Mouse (Mus musculus): ENCODE results near the gene Nipal1. TPM values are rescaled to one million over a fixed set of nuclear protein-coding genes. Genes with fewer than 3 reads are reported as not detected.

Nipal1 gene
- total and polyA plus RNA-seq, 3 experiments = 0.35 TPM; not detected in 2

DNA sequence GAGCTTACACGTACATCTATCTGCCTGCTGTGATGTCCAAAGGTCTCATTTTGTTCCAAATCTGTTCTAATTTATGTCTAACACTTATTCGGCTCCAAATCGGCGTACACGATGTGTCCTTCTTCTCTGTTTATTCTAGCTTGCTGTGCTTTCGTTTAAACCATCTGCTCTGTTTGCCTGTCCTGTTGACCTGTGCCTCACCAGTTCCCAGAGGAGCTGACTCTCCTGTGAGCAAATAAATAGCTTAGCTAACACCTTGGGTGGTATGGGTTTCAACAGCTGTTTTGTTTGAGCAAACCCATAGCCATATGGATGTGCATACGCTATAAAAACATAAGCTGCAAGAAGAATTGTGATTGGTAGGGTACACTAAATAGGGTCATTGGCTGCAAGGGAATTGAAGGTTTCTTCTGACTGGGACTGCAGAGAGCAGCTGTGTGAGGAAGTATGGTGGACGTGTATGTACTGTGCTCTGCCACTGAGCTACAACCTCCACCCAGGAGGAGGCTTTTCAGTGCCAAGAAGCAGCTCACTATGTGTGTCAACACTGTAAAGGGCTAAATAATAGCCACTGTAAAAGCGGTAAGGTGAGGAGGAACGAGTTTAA, 5.6 kb downstream of the Nipal1 start:
- H3K27me3 ChIP-seq (ENCODE audit: control insufficient read depth in 1 of 2, insufficient read depth in 2 of 2, low read length in 2 of 2) = peaks cover 6 to 26% of the 10 kb centered on the region in 2 experiments
- no peak overlapping the region for H3K9ac ChIP-seq (ENCODE audit: control insufficient read depth, low read depth, low read length, poor library complexity, severe bottlenecking)
- no peak overlapping the region for H3K27ac ChIP-seq (ENCODE audit: control insufficient read depth, low read depth, low read length)
- H3K79me2 ChIP-seq (ENCODE audit: control insufficient read depth, insufficient read depth, low read length, poor library complexity) = no peaks in the 10 kb centered on the region
- no peaks in the 10 kb centered on the region for H3K36me3 ChIP-seq (ENCODE audit: control insufficient read depth in 1 of 2, insufficient read depth in 2 of 2, low read length in 2 of 2)
- H3K4me1 ChIP-seq (ENCODE audit: control insufficient read depth in 1 of 2, insufficient read depth in 2 of 2, low read length in 2 of 2) = no peaks in the 10 kb centered on the region
- TF ChIP-seq SIN3A (IDR thresholded peaks at IDR 0.05; ENCODE audit: low read length) (no peak), USF2 (IDR thresholded peaks at IDR 0.05; ENCODE audit: borderline replicate concordance in 1 of 2, insufficient read depth in 1 of 2, low read depth in 1 of 2, low read length in 2 of 2) (no peak), USF1 (IDR thresholded peaks at IDR 0.05; ENCODE audit: low read depth, low read length) (no peak), RCOR1 (IDR thresholded peaks at IDR 0.05; ENCODE audit: low read depth, low read length) (no peak), MXI1 (IDR thresholded peaks at IDR 0.05; ENCODE audit: low read depth, low read length) (no peak), MEF2A (IDR thresholded peaks at IDR 0.05; ENCODE audit: extremely low read depth, insufficient replicate concordance, low read depth, low read length, poor library complexity, severe bottlenecking) (no peak), E2F4 (IDR thresholded peaks at IDR 0.05; ENCODE audit: borderline replicate concordance, low read depth, low read length) (no peak), TCF12 (IDR thresholded peaks at IDR 0.05; ENCODE audit: low read depth, low read length) (no peak), CHD2 (IDR thresholded peaks at IDR 0.05; ENCODE audit: low read length) (no peak), ELF1 (IDR thresholded peaks at IDR 0.05; ENCODE audit: low read depth, low read length) (no peak)
- no peak for DNase-seq (ENCODE audit: low read depth, low spot score)
- H3K9me3 ChIP-seq (replicated peaks; ENCODE audit: insufficient read depth, low read length) = no peaks in the 10 kb centered on the region
- H3K4me3 ChIP-seq (ENCODE audit: control insufficient read depth in 1 of 2, insufficient read depth in 1 of 2, low read depth in 2 of 2, low read length in 2 of 2) = no peak overlapping the region

DNA sequence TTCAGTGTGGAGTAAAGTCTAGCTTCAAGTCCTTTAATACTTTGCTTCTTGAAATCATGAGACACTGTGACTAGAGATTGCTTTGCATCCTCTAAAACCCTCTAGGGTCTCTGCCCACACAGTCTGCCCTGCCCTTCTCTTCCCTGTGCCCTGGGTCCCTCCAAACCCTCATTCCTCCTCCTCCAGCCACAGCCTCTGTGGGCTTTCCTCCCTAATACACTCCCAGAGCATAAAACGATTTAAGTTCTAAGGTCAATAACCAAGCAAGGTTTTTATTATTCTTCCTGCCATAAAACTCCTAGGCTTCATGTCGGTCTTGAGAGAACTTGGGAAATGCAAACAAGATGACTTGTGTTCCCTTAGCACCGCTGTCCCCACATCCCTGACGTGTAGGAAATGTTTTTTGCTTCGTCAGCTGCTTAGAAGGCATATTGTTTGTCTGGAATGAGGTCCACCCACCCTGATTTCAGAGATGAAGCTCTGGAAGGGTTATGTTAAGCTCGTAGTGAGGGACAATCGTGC, 8.7 kb downstream of the Nipal1 start:
- TF ChIP-seq BHLHE40 (IDR thresholded peaks at IDR 0.05; ENCODE audit: borderline replicate concordance, low read depth, low read length) (no peak), NRF1 (IDR thresholded peaks at IDR 0.05; ENCODE audit: insufficient read depth, low read depth, low read length, poor library complexity, severe bottlenecking) (no peak), HCFC1 (IDR thresholded peaks at IDR 0.05; ENCODE audit: low read depth, low read length) (no peak), E2F4 (IDR thresholded peaks at IDR 0.05; ENCODE audit: borderline replicate concordance, low read depth, low read length) (no peak), SMC3 (IDR thresholded peaks at IDR 0.05; ENCODE audit: low read depth, low read length) (no peak), RCOR1 (IDR thresholded peaks at IDR 0.05; ENCODE audit: low read depth, low read length) (no peak), MAX (IDR thresholded peaks at IDR 0.05; ENCODE audit: low read length) (no peak), TCF12 (IDR thresholded peaks at IDR 0.05; ENCODE audit: low read depth, low read length) (no peak), CHD1 (IDR thresholded peaks at IDR 0.05; ENCODE audit: low read depth, low read length) (no peak)
- DNase-seq (ENCODE audit: low read depth, low spot score) = no peak
- H3K9ac ChIP-seq (ENCODE audit: control insufficient read depth, low read depth, low read length, poor library complexity, severe bottlenecking) = no peak overlapping the region
- no peak overlapping the region for H3K27ac ChIP-seq (ENCODE audit: control insufficient read depth, low read depth, low read length)
- H3K4me1 ChIP-seq (ENCODE audit: control insufficient read depth in 1 of 2, insufficient read depth in 2 of 2, low read length in 2 of 2) = peaks cover 0 to 4% of the 10 kb centered on the region in 2 experiments; a peak in 1 of 4 replicates
- H3K36me3 ChIP-seq (ENCODE audit: control insufficient read depth in 1 of 2, insufficient read depth in 2 of 2, low read length in 2 of 2) = no peaks in the 10 kb centered on the region
- H3K27me3 ChIP-seq (ENCODE audit: control insufficient read depth in 1 of 2, insufficient read depth in 2 of 2, low read length in 2 of 2) = peaks cover 6 to 18% of the 10 kb centered on the region in 2 experiments
- no peaks in the 10 kb centered on the region for H3K79me2 ChIP-seq (ENCODE audit: control insufficient read depth, insufficient read depth, low read length, poor library complexity)
- H3K9me3 ChIP-seq (replicated peaks; ENCODE audit: insufficient read depth, low read length) = no peaks in the 10 kb centered on the region
- H3K4me3 ChIP-seq (ENCODE audit: control insufficient read depth in 1 of 2, insufficient read depth in 1 of 2, low read depth in 2 of 2, low read length in 2 of 2) = no peak overlapping the region
